Mouse (Mus musculus): ENCODE measurements around the gene Cryba1.

DNA sequence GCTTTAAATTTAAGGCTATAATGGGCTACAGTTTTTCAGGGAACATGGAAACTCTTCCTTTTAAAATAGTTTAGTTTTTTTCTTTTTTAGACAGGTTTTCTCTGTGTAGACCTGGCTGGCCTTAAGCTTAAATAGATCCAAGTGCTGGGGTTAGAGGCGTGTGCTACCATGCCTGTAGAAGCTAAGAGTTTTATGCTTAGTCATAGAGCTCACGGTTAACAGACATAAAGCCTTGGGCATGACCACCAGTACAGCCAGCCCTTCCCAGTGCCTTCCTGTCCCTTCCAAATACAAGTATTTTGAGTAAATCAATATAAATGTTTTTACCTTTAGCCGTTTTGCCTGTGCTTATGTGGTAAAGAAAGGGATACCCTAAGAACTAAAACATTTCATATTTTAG is 19.2 kb downstream of the Cryba1 start:
- TF ChIP-seq CTCF (IDR thresholded peaks at IDR 0.05; ENCODE audit: low read depth) (no peak), EP300 (IDR thresholded peaks at IDR 0.05; ENCODE audit: low read depth) (no peak)

Measured in liver, embryonic 14.5 days (tissue).